Comparison of ENCODE assay signal across 8 mouse cellular contexts in genomic region chr12:86894841-86895428, GRCm38 (mm10). TPM values are rescaled to one million over a fixed set of nuclear protein-coding genes. Genes with fewer than 3 reads are reported as not detected.
DNase-seq lines count a peak whose midpoint lies in the region; ATAC-seq lines count a peak whose summit lies in the region.

No protein-coding gene starts in this region.

- H3K27ac ChIP-seq in forebrain, embryonic 13.5 days, result peak overlapping the region; percentile 98
- H3K27ac ChIP-seq in limb, embryonic 13.5 days, result peak overlapping the region; percentile 98

- H3K4me1 ChIP-seq in forebrain, embryonic 13.5 days, result peaks cover 90% of the 10 kb centered on the region
- peaks cover 92% of the 10 kb centered on the region for H3K4me1 ChIP-seq in limb, embryonic 13.5 days

- DNase-seq in cerebellum, adult 11-12 months, result peak; percentile 77
- no peak for DNase-seq in cerebellum, adult 8-10 months
- DNase-seq in urinary bladder, postnatal 25 days (ENCODE audit: low spot score), result peak; percentile 55
- DNase-seq in urinary bladder, postnatal 14 days (ENCODE audit: low spot score), result no peak
- peak; percentile 79 for DNase-seq in naive thymus-derived CD4-positive, alpha-beta T cell, adult 2 months (ENCODE audit: low read depth)
- DNase-seq in urinary bladder, adult 2 months (ENCODE audit: low spot score), result no peak

- peak overlapping the region; percentile 56 for H3K9ac ChIP-seq in forebrain, embryonic 13.5 days
- peak overlapping the region; percentile 59 for H3K9ac ChIP-seq in limb, embryonic 13.5 days

- peak overlapping the region; percentile 55 for H3K4me2 ChIP-seq in forebrain, embryonic 13.5 days
- H3K4me2 ChIP-seq in limb, embryonic 13.5 days (replicated peaks), result peak overlapping the region; percentile 68

- H3K9me3 ChIP-seq in forebrain, embryonic 13.5 days (replicated peaks), result no peaks in the 10 kb centered on the region
- no peaks in the 10 kb centered on the region for H3K9me3 ChIP-seq in limb, embryonic 13.5 days

- H3K4me3 ChIP-seq in forebrain, embryonic 13.5 days, result peak overlapping the region; percentile 23
- peak overlapping the region; percentile 38 for H3K4me3 ChIP-seq in limb, embryonic 13.5 days

- H3K36me3 ChIP-seq in forebrain, embryonic 13.5 days (ENCODE audit: poor library complexity, severe bottlenecking), result no peaks in the 10 kb centered on the region
- no peaks in the 10 kb centered on the region for H3K36me3 ChIP-seq in limb, embryonic 13.5 days

- H3K27me3 ChIP-seq in forebrain, embryonic 13.5 days, result no peaks in the 10 kb centered on the region
- H3K27me3 ChIP-seq in limb, embryonic 13.5 days, result no peaks in the 10 kb centered on the region

- peak; percentile 19 for ATAC-seq in forebrain, embryonic 13.5 days
- ATAC-seq in limb, embryonic 13.5 days (ENCODE audit: low FRiP score, low read depth), result peak; percentile 9; the same call in 1 of the 2 replicates

- 0% methylated on average over 12 of the region's 12 CpGs for WGBS in forebrain, embryonic 13.5 days
- 1% methylated on average over 12 of the region's 12 CpGs for WGBS in limb, embryonic 13.5 days

RNA-seq across cellular contexts. Expression of gene Irf2bpl, which starts 10.3 kb away (rescaled TPM):
- polyA plus RNA-seq in forebrain, embryonic 13.5 days (2015; fragmentation: Nextera tagmentation; extraction: Ambion mirVana), result 54.2 and 54.8 TPM in 2 replicates
- polyA plus RNA-seq in limb, embryonic 13.5 days (2015; fragmentation: Nextera tagmentation; extraction: Ambion mirVana), result 39.2 and 41.2 TPM in 2 replicates
- polyA plus RNA-seq in urinary bladder, adult 2 months (2012; rRNA removed), result 29.6 and 38.2 TPM in 2 replicates

RNA-seq across cellular contexts. Expression of gene Cipc, which starts 51.9 kb away (rescaled TPM):
- polyA plus RNA-seq in forebrain, embryonic 13.5 days (2015; fragmentation: Nextera tagmentation; extraction: Ambion mirVana), result 46.1 and 53.1 TPM in 2 replicates
- polyA plus RNA-seq in limb, embryonic 13.5 days (2015; fragmentation: Nextera tagmentation; extraction: Ambion mirVana), result 23.6 and 24.7 TPM in 2 replicates
- 46.4 and 52.3 TPM in 2 replicates for polyA plus RNA-seq in urinary bladder, adult 2 months (2012; rRNA removed)

Comparison
In these comparisons a context has a peak if more than half of its experiments do, and no peak if none do; other contexts are left out.
1. DNase-seq: peak in cerebellum, adult 11-12 months (single experiment), urinary bladder, postnatal 25 days (single experiment) and naive thymus-derived CD4-positive, alpha-beta T cell, adult 2 months (single experiment); none in cerebellum, adult 8-10 months (single experiment), urinary bladder, postnatal 14 days (single experiment) and urinary bladder, adult 2 months (single experiment).